Mouse (Mus musculus): ENCODE results near the gene Ctsh. TPM values are rescaled to one million over a fixed set of nuclear protein-coding genes. Genes with fewer than 3 reads are reported as not detected.
"Not testable (repeated sequence)": the region's sequence is repeated elsewhere in the genome, so short reads cannot be mapped to it uniquely, and the experiment has no call there.

Gene Ctsh
- polyA plus RNA-seq, 1 experiment = 4.9 TPM

GRCm38 (mm10) chr9:90070174-90070573 is 16.2 kb downstream of the Ctsh start:
- TF ChIP-seq EP300 (IDR thresholded peaks at IDR 0.05; ENCODE audit: insufficient read depth, low read depth, low read length) = no peak
- TF ChIP-seq CTCF (IDR thresholded peaks at IDR 0.05; ENCODE audit: low read depth, low read length) = no peak
- TF ChIP-seq POLR2A (IDR thresholded peaks at IDR 0.05; ENCODE audit: insufficient read depth, low read length) = no peak
- H3K9ac ChIP-seq (ENCODE audit: low read depth, poor library complexity, severe bottlenecking) = no peak overlapping the region
- no peaks in the 10 kb centered on the region for H3K9me3 ChIP-seq (replicated peaks; ENCODE audit: control insufficient read depth, insufficient read depth, low read length, poor library complexity, severe bottlenecking)
- H3K27ac ChIP-seq (ENCODE audit: insufficient read depth, low read length) = no peak overlapping the region
- no peaks in the 10 kb centered on the region for H3K36me3 ChIP-seq (ENCODE audit: control insufficient read depth, insufficient read depth, low read length, poor library complexity, severe bottlenecking)
- no peak overlapping the region for H3K4me3 ChIP-seq (ENCODE audit: low read depth, low read length)
- H3K27me3 ChIP-seq (ENCODE audit: control insufficient read depth, insufficient read depth, low read length, poor library complexity, severe bottlenecking) = no peaks in the 10 kb centered on the region; the same call in 1 of the 2 replicates
- no peaks in the 10 kb centered on the region for H3K4me1 ChIP-seq (ENCODE audit: control insufficient read depth, insufficient read depth, low read length)

DNA sequence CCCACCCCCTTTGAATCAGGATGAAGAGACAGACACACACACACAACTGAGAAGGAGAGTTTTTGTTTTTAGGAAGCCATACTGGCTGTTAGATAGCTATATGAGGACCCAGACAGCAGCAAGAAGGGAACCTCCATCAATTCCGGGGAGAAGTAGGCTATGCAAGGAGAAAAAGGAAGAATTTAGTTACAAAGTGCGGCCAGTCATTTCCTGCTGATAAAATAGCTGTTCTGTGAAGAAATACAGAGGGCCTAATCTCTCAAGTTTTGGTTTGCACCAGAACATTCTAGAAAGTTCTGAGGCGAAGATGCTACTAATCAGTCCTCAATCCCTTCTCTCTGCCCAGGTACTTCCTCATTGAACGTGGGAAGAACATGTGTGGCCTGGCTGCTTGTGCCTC is 21.4 kb downstream of the Ctsh start:
- Histone ChIP-seq H3K36me3 (ENCODE audit: control insufficient read depth, insufficient read depth, low read length, poor library complexity, severe bottlenecking) (no peaks in the 10 kb centered on the region), H3K4me3 (ENCODE audit: low read depth, low read length) (no peak overlapping the region), H3K4me1 (ENCODE audit: control insufficient read depth, insufficient read depth, low read length) (no peaks in the 10 kb centered on the region), H3K9ac (ENCODE audit: low read depth, poor library complexity, severe bottlenecking) (no peak overlapping the region), H3K27me3 (ENCODE audit: control insufficient read depth, insufficient read depth, low read length, poor library complexity, severe bottlenecking) (no peaks in the 10 kb centered on the region; the same call in 1 of the 2 replicates), H3K9me3 (replicated peaks; ENCODE audit: control insufficient read depth, insufficient read depth, low read length, poor library complexity, severe bottlenecking) (no peaks in the 10 kb centered on the region), H3K27ac (ENCODE audit: insufficient read depth, low read length) (no peak overlapping the region)
- TF ChIP-seq EP300 (IDR thresholded peaks at IDR 0.05; ENCODE audit: insufficient read depth, low read depth, low read length) = no peak
- no peak for TF ChIP-seq POLR2A (IDR thresholded peaks at IDR 0.05; ENCODE audit: insufficient read depth, low read length)
- TF ChIP-seq CTCF (IDR thresholded peaks at IDR 0.05; ENCODE audit: low read depth, low read length) = no peak

- Histone ChIP-seq H3K9ac (ENCODE audit: low read depth, poor library complexity, severe bottlenecking) (no peak overlapping the region), H3K36me3 (ENCODE audit: control insufficient read depth, insufficient read depth, low read length, poor library complexity, severe bottlenecking) (no peaks in the 10 kb centered on the region), H3K27ac (ENCODE audit: insufficient read depth, low read length) (no peak overlapping the region), H3K9me3 (replicated peaks; ENCODE audit: control insufficient read depth, insufficient read depth, low read length, poor library complexity, severe bottlenecking) (no peaks in the 10 kb centered on the region), H3K27me3 (ENCODE audit: control insufficient read depth, insufficient read depth, low read length, poor library complexity, severe bottlenecking) (no peaks in the 10 kb centered on the region; the same call in 1 of the 2 replicates), H3K4me3 (ENCODE audit: low read depth, low read length) (no peak overlapping the region), H3K4me1 (ENCODE audit: control insufficient read depth, insufficient read depth, low read length) (no peaks in the 10 kb centered on the region)
- TF ChIP-seq POLR2A (IDR thresholded peaks at IDR 0.05; ENCODE audit: insufficient read depth, low read length) (no peak), EP300 (IDR thresholded peaks at IDR 0.05; ENCODE audit: insufficient read depth, low read depth, low read length) (no peak), CTCF (IDR thresholded peaks at IDR 0.05; ENCODE audit: low read depth, low read length) (no peak)
Observed at GRCm38 (mm10) chr9:90076131-90076530, 22.2 kb downstream of the Ctsh start.

GRCm38 (mm10) chr9:90076849-90077461 is 23.0 kb downstream of the Ctsh start:
- H3K9ac ChIP-seq (ENCODE audit: low read depth, poor library complexity, severe bottlenecking) = no peak overlapping the region
- no peak overlapping the region for H3K4me3 ChIP-seq (ENCODE audit: low read depth, low read length)
- no peak overlapping the region for H3K27ac ChIP-seq (ENCODE audit: insufficient read depth, low read length)
- no peaks in the 10 kb centered on the region; the same call in 1 of the 2 replicates for H3K27me3 ChIP-seq (ENCODE audit: control insufficient read depth, insufficient read depth, low read length, poor library complexity, severe bottlenecking)
- no peaks in the 10 kb centered on the region for H3K36me3 ChIP-seq (ENCODE audit: control insufficient read depth, insufficient read depth, low read length, poor library complexity, severe bottlenecking)
- no peaks in the 10 kb centered on the region for H3K4me1 ChIP-seq (ENCODE audit: control insufficient read depth, insufficient read depth, low read length)
- no peak for TF ChIP-seq EP300 (IDR thresholded peaks at IDR 0.05; ENCODE audit: insufficient read depth, low read depth, low read length)
- no peak for TF ChIP-seq POLR2A (IDR thresholded peaks at IDR 0.05; ENCODE audit: insufficient read depth, low read length)
- TF ChIP-seq CTCF (IDR thresholded peaks at IDR 0.05; ENCODE audit: low read depth, low read length) = peak; percentile 84
- H3K9me3 ChIP-seq (replicated peaks; ENCODE audit: control insufficient read depth, insufficient read depth, low read length, poor library complexity, severe bottlenecking) = no peaks in the 10 kb centered on the region

GRCm38 (mm10) chr9:90081961-90082360 is 28.0 kb downstream of the Ctsh start:
- H3K9ac ChIP-seq (ENCODE audit: low read depth, poor library complexity, severe bottlenecking); H3K36me3 ChIP-seq (ENCODE audit: control insufficient read depth, insufficient read depth, low read length, poor library complexity, severe bottlenecking); H3K9me3 ChIP-seq (replicated peaks; ENCODE audit: control insufficient read depth, insufficient read depth, low read length, poor library complexity, severe bottlenecking); H3K4me1 ChIP-seq (ENCODE audit: control insufficient read depth, insufficient read depth, low read length); H3K27ac ChIP-seq (ENCODE audit: insufficient read depth, low read length); H3K4me3 ChIP-seq (ENCODE audit: low read depth, low read length); H3K27me3 ChIP-seq (ENCODE audit: control insufficient read depth, insufficient read depth, low read length, poor library complexity, severe bottlenecking): not testable (repeated sequence)

- Histone ChIP-seq H3K9me3 (replicated peaks; ENCODE audit: control insufficient read depth, insufficient read depth, low read length, poor library complexity, severe bottlenecking) (no peaks in the 10 kb centered on the region), H3K4me1 (ENCODE audit: control insufficient read depth, insufficient read depth, low read length) (no peaks in the 10 kb centered on the region), H3K27ac (ENCODE audit: insufficient read depth, low read length) (no peak overlapping the region), H3K27me3 (ENCODE audit: control insufficient read depth, insufficient read depth, low read length, poor library complexity, severe bottlenecking) (no peaks in the 10 kb centered on the region), H3K36me3 (ENCODE audit: control insufficient read depth, insufficient read depth, low read length, poor library complexity, severe bottlenecking) (no peaks in the 10 kb centered on the region), H3K4me3 (ENCODE audit: low read depth, low read length) (no peak overlapping the region), H3K9ac (ENCODE audit: low read depth, poor library complexity, severe bottlenecking) (no peak overlapping the region)
- no peak for TF ChIP-seq EP300 (IDR thresholded peaks at IDR 0.05; ENCODE audit: insufficient read depth, low read depth, low read length)
- TF ChIP-seq CTCF (IDR thresholded peaks at IDR 0.05; ENCODE audit: low read depth, low read length) = no peak
- TF ChIP-seq POLR2A (IDR thresholded peaks at IDR 0.05; ENCODE audit: insufficient read depth, low read length) = no peak
Observed at GRCm38 (mm10) chr9:90082992-90083391, 29.0 kb downstream of the Ctsh start.

Data from ES-Bruce4 (cell line).